Mouse (Mus musculus): ENCODE results near the gene Trpv2. TPM values are rescaled to one million over a fixed set of nuclear protein-coding genes. Genes with fewer than 3 reads are reported as not detected.

Trpv2 gene
- total and polyA plus RNA-seq, 3 experiments = 39.2 to 58.7 (median 46.2) TPM

GRCm38 (mm10) chr11:62607170-62607951 lies 33.1 kb downstream of the Trpv2 start (continued):
- TF ChIP-seq NRF1 (IDR thresholded peaks at IDR 0.05; ENCODE audit: low read depth, low read length) (0 out of 2 replicates have a peak, but pooled peaks have one; percentile 12), CHD2 (IDR thresholded peaks at IDR 0.05; ENCODE audit: low read length) (peak; percentile 35; the same call in 1 of the 2 replicates), TBP (conservative IDR thresholded peaks at IDR 0.05; ENCODE audit: low read depth, low read length) (no peak), ZMIZ1 (IDR thresholded peaks at IDR 0.05; ENCODE audit: low read depth, low read length) (peak; percentile 75), TCF12 (IDR thresholded peaks at IDR 0.05; ENCODE audit: low read depth, low read length) (no peak), USF2 (conservative IDR thresholded peaks at IDR 0.05; ENCODE audit: low read depth, low read length) (no peak), E2F4 (IDR thresholded peaks at IDR 0.05; ENCODE audit: insufficient replicate concordance, low read depth, low read length) (no peak), MAFK (IDR thresholded peaks at IDR 0.05; ENCODE audit: insufficient replicate concordance, low read length) (0 out of 2 replicates have a peak, but pooled peaks have one; percentile 51), SMC3 (IDR thresholded peaks at IDR 0.05; ENCODE audit: low read depth, low read length) (no peak; the same call in 1 of the 2 replicates), IRF4 (IDR thresholded peaks at IDR 0.05; ENCODE audit: low read depth, low read length) (no peak), MYC (IDR thresholded peaks at IDR 0.05; ENCODE audit: low read depth, low read length) (peak; percentile 24; the same call in 1 of the 2 replicates)

GRCm38 (mm10) chr11:62607952-62608201 lies 33.6 kb downstream of the Trpv2 start:
- in situ Hi-C loops (cut with MboI; ENCODE audit: low pct_ligation_motif_present, low pct_unique_long_range_greater_than_20kb, low sequenced_read_pairs) (no loop called here), dilution Hi-C loops (cut with MboI; ENCODE audit: extremely low pct_ligation_motif_present, extremely low pct_unique_long_range_greater_than_20kb, low sequenced_read_pairs) (no loop called here)
- DNase-seq (ENCODE audit: extremely low read depth) = no peak
- no peak overlapping the region for H3K9ac ChIP-seq (ENCODE audit: insufficient read depth, low read depth)
- H3K27ac ChIP-seq (ENCODE audit: insufficient read depth, low read depth) = no peak overlapping the region
- H3K79me2 ChIP-seq (replicated peaks; ENCODE audit: control insufficient read depth, extremely low read depth, insufficient read depth, poor library complexity, severe bottlenecking) = peaks cover 26% of the 10 kb centered on the region
- peaks cover 13 to 43% of the 10 kb centered on the region in 2 experiments for H3K4me1 ChIP-seq (ENCODE audit: control insufficient read depth in 1 of 2, insufficient read depth in 2 of 2)
- H3K27me3 ChIP-seq (replicated peaks) = no peaks in the 10 kb centered on the region
- H3K9me3 ChIP-seq (replicated peaks; ENCODE audit: low read length) = no peaks in the 10 kb centered on the region
- H3K4me3 ChIP-seq (replicated peaks in 1 of 3; ENCODE audit: low read depth in 2 of 3, low read length in 2 of 3, poor library complexity in 1 of 3) = no peak overlapping the region
- no peak overlapping the region for H3K4me2 ChIP-seq (ENCODE audit: insufficient read depth, low read depth, poor library complexity, severe bottlenecking)
- TF ChIP-seq EP300 (IDR thresholded peaks at IDR 0.05; ENCODE audit: low read length) = no peak
- TF ChIP-seq POLR2A (IDR thresholded peaks at IDR 0.05; ENCODE audit: low read depth, low read length) = no peak; the same call in 1 of the 2 replicates
- TF ChIP-seq UBTF (IDR thresholded peaks at IDR 0.05; ENCODE audit: low read depth, low read length) = 0 out of 2 replicates have a peak, but pooled peaks have one; percentile 10
- TF ChIP-seq KAT2A (IDR thresholded peaks at IDR 0.05; ENCODE audit: insufficient replicate concordance, low read length) = no peak
- TF ChIP-seq PAX5 (IDR thresholded peaks at IDR 0.05; ENCODE audit: low read length) = no peak
- TF ChIP-seq POLR2AphosphoS2 (IDR thresholded peaks at IDR 0.05; ENCODE audit: low read depth, low read length) = no peak
- no peak for TF ChIP-seq ETS1 (conservative IDR thresholded peaks at IDR 0.05; ENCODE audit: low read depth, low read length)
- TF ChIP-seq MXI1 (IDR thresholded peaks at IDR 0.05; ENCODE audit: low read depth, low read length) = 0 out of 2 replicates have a peak, but pooled peaks have one; percentile 29
- no peak for TF ChIP-seq ZC3H11A (IDR thresholded peaks at IDR 0.05; ENCODE audit: low read depth, low read length)
- peaks cover 48 to 76% of the 10 kb centered on the region in 2 experiments for H3K36me3 ChIP-seq (replicated peaks in 1 of 2; ENCODE audit: control insufficient read depth in 1 of 2, insufficient read depth in 1 of 2, low read length in 1 of 2)

Data from CH12.LX (cell line).